Mouse (Mus musculus) CD4-positive, CD25-positive, alpha-beta regulatory T cell, adult 4 months (primary cell): Measurements from ENCODE around the gene Nipsnap3b. TPM values are rescaled to one million over a fixed set of nuclear protein-coding genes. Genes with fewer than 3 reads are reported as not detected.

Experiments
- polyA plus RNA-seq, 2 experiments: library from polyadenylated mRNA; unstranded; fragments of 100-300 nt; shearing (Covaris generic); gene quantifications; one replicate each; pipeline ENCODE4 v1.2.1; 2017

The Nipsnap3b gene
- polyA plus RNA-seq, 2 experiments from 2014 or later = 72.0 to 87.5 TPM

Other genes with a start within 250 kb of the Nipsnap3b start
- gene Olfr275, start 197.3 kb upstream of the Nipsnap3b start, polyA plus RNA-seq = not detected
- not detected for gene Olfr273, start 152.6 kb upstream of the Nipsnap3b start, polyA plus RNA-seq
- gene Olfr272, start 92.7 kb upstream of the Nipsnap3b start, polyA plus RNA-seq = not detected
- not detected for gene Olfr270, start 47.3 kb upstream of the Nipsnap3b start, polyA plus RNA-seq
- under 1 TPM in 1 of 2 experiments, not detected in 1; 0.20 TPM for gene Nipsnap3a, start 22.6 kb upstream of the Nipsnap3b start, polyA plus RNA-seq
- 1 to 10 TPM; 2.8 to 4.6 TPM for gene Abca1, start 148.0 kb downstream of the Nipsnap3b start, polyA plus RNA-seq